Comparison of ENCODE assay signal across 21 mouse cellular contexts in genomic region chr14:46613748-46614147, GRCm38 (mm10).
A peak's percentile ranks its signal among the peaks of the same experiment; 100 is the strongest.
DNase-seq lines count a peak whose midpoint lies in the region; ATAC-seq lines count a peak whose summit lies in the region.
"Had no signal": no experiment of that assay in that cellular context is flagged by ENCODE, and none has a peak within 500 bp of the region (broad histone marks: within the 10 kb centered on the region; RNA-seq: fewer than 3 reads in every experiment).

No protein-coding gene starts in this region.

- H3K4me3 ChIP-seq in intestine, embryonic 14.5 days (ENCODE audit: low read depth, low read length) = no peak overlapping the region
- H3K4me3 ChIP-seq in intestine, embryonic 15.5 days (replicated peaks) = no peak overlapping the region
- H3K4me3 ChIP-seq in liver, embryonic 11.5 days (ENCODE audit: low read depth, low read length) = no peak overlapping the region
- H3K4me3 ChIP-seq in liver, embryonic 16.5 days (ENCODE audit: low read depth, low read length) = no peak overlapping the region
- H3K4me3 ChIP-seq: embryonic facial prominence, embryonic 15.5 days; erythroblast, embryonic 14.5 days; heart, embryonic 13.5 days; hindbrain, embryonic 13.5 days had no signal

- H3K9me3 ChIP-seq in intestine, embryonic 14.5 days (ENCODE audit: control insufficient read depth, low read length) = no peaks in the 10 kb centered on the region
- H3K9me3 ChIP-seq in intestine, embryonic 15.5 days = no peaks in the 10 kb centered on the region
- no peaks in the 10 kb centered on the region for H3K9me3 ChIP-seq in liver, embryonic 11.5 days (ENCODE audit: control insufficient read depth, low read length)
- H3K9me3 ChIP-seq in liver, embryonic 16.5 days (replicated peaks; ENCODE audit: control insufficient read depth, low read length) = no peaks in the 10 kb centered on the region
- H3K9me3 ChIP-seq: embryonic facial prominence, embryonic 15.5 days; heart, embryonic 13.5 days; hindbrain, embryonic 13.5 days had no signal

- H3K27me3 ChIP-seq in intestine, embryonic 14.5 days (replicated peaks; ENCODE audit: control insufficient read depth, insufficient read depth, low read length) = no peaks in the 10 kb centered on the region
- no peaks in the 10 kb centered on the region for H3K27me3 ChIP-seq in intestine, embryonic 15.5 days (replicated peaks)
- no peaks in the 10 kb centered on the region for H3K27me3 ChIP-seq in liver, embryonic 11.5 days (replicated peaks; ENCODE audit: control insufficient read depth, insufficient read depth, low read length)
- no peaks in the 10 kb centered on the region for H3K27me3 ChIP-seq in liver, embryonic 16.5 days (ENCODE audit: control insufficient read depth, insufficient read depth, low read depth, low read length)
- H3K27me3 ChIP-seq: embryonic facial prominence, embryonic 15.5 days; heart, embryonic 13.5 days; hindbrain, embryonic 13.5 days had no signal

- ATAC-seq in intestine, embryonic 14.5 days (replicated peaks; ENCODE audit: low FRiP score, low TSS enrichment, low read depth) = no peak
- ATAC-seq in intestine, embryonic 15.5 days = no peak
- ATAC-seq in liver, embryonic 11.5 days (replicated peaks; ENCODE audit: low FRiP score) = no peak
- peak; percentile 67 for ATAC-seq in liver, embryonic 16.5 days (ENCODE audit: low read depth)
- ATAC-seq: CD4-positive, CD25-positive, alpha-beta regulatory T cell, adult 4 months; forebrain, embryonic 16.5 days; hindbrain, postnatal 0 days had no signal

- H3K27ac ChIP-seq in intestine, embryonic 14.5 days (ENCODE audit: low read depth) = no peak overlapping the region
- H3K27ac ChIP-seq in intestine, embryonic 15.5 days = no peak overlapping the region
- no peak overlapping the region for H3K27ac ChIP-seq in liver, embryonic 11.5 days (ENCODE audit: low read depth, low read length)
- no peak overlapping the region for H3K27ac ChIP-seq in liver, embryonic 16.5 days (ENCODE audit: low read length)
- H3K27ac ChIP-seq: embryonic facial prominence, embryonic 15.5 days; heart, embryonic 13.5 days; hindbrain, embryonic 13.5 days; hindbrain, postnatal 0 days had no signal

- no peak overlapping the region for H3K4me2 ChIP-seq in intestine, embryonic 14.5 days (ENCODE audit: low read length)
- no peak overlapping the region for H3K4me2 ChIP-seq in intestine, embryonic 15.5 days (replicated peaks)
- no peak overlapping the region for H3K4me2 ChIP-seq in liver, embryonic 11.5 days
- no peak overlapping the region for H3K4me2 ChIP-seq in liver, embryonic 16.5 days (ENCODE audit: low read depth, low read length)
- H3K4me2 ChIP-seq: embryonic facial prominence, embryonic 15.5 days; heart, embryonic 13.5 days; hindbrain, embryonic 13.5 days had no signal

- no peaks in the 10 kb centered on the region for H3K36me3 ChIP-seq in intestine, embryonic 14.5 days (ENCODE audit: control insufficient read depth, insufficient read depth, low read length)
- no peaks in the 10 kb centered on the region for H3K36me3 ChIP-seq in intestine, embryonic 15.5 days
- H3K36me3 ChIP-seq in liver, embryonic 11.5 days (ENCODE audit: control insufficient read depth, insufficient read depth, low read length) = no peaks in the 10 kb centered on the region
- no peaks in the 10 kb centered on the region for H3K36me3 ChIP-seq in liver, embryonic 16.5 days (ENCODE audit: control insufficient read depth, insufficient read depth)
- H3K36me3 ChIP-seq: embryonic facial prominence, embryonic 15.5 days; G1E; heart, embryonic 13.5 days; hindbrain, embryonic 13.5 days had no signal

- 38% methylated on average over 4 of the region's 4 CpGs for WGBS in intestine, embryonic 14.5 days
- 46% methylated on average over 4 of the region's 4 CpGs for WGBS in intestine, embryonic 15.5 days
- 52% methylated on average over 4 of the region's 4 CpGs for WGBS in liver, embryonic 11.5 days
- 60% methylated on average over 4 of the region's 4 CpGs for WGBS in liver, embryonic 16.5 days (ENCODE audit: insufficient replicate concordance)

- DNase-seq in intestine, embryonic 14.5 days (ENCODE audit: low spot score) = peak; percentile 13
- peak; percentile 18 for DNase-seq in liver, embryonic 11.5 days (ENCODE audit: low spot score)
- no peak for DNase-seq in liver
- no peak for DNase-seq in ovary, postnatal 36 days (ENCODE audit: low spot score)
- DNase-seq: adrenal gland, postnatal 10 days; B cell, adult 2 months; cerebellum, adult 11 months; cerebellum, adult 8-10 months; cerebellum, postnatal 14 days; embryo, embryonic 11 days; gastrocnemius, postnatal 14 days had no signal

- no peaks in the 10 kb centered on the region for H3K4me1 ChIP-seq in intestine, embryonic 14.5 days (replicated peaks; ENCODE audit: control insufficient read depth, insufficient read depth, low read length)
- no peaks in the 10 kb centered on the region for H3K4me1 ChIP-seq in intestine, embryonic 15.5 days (replicated peaks)
- peaks cover 7% of the 10 kb centered on the region for H3K4me1 ChIP-seq in liver, embryonic 11.5 days (replicated peaks; ENCODE audit: control insufficient read depth, insufficient read depth, low read length)
- H3K4me1 ChIP-seq in liver, embryonic 16.5 days (ENCODE audit: control insufficient read depth, low read depth, low read length) = peaks cover 4% of the 10 kb centered on the region
- H3K4me1 ChIP-seq: hindbrain, embryonic 13.5 days had no signal

- no peak overlapping the region for H3K9ac ChIP-seq in intestine, embryonic 14.5 days (ENCODE audit: low read length)
- H3K9ac ChIP-seq in intestine, embryonic 15.5 days = no peak overlapping the region
- no peak overlapping the region for H3K9ac ChIP-seq in liver, embryonic 11.5 days (ENCODE audit: low read depth, low read length)
- no peak overlapping the region for H3K9ac ChIP-seq in liver, embryonic 16.5 days (ENCODE audit: low read depth, low read length)
- H3K9ac ChIP-seq: embryonic facial prominence, embryonic 15.5 days; heart, embryonic 13.5 days; hindbrain, embryonic 13.5 days had no signal

Comparison
In these comparisons a context has a peak if more than half of its experiments do, and no peak if none do; other contexts are left out.
1. DNase-seq: peak in intestine, embryonic 14.5 days (single experiment) and liver, embryonic 11.5 days (single experiment); none in liver (single experiment) and ovary, postnatal 36 days (single experiment).